Mouse (Mus musculus): ENCODE data around the gene Krt34.

Gene Krt34

GRCm38 (mm10) chr11:99994384-99994661 lies 47.0 kb downstream of the Krt34 start:
- DNase-seq: no peak

- no peak for DNase-seq
Measured at GRCm38 (mm10) chr11:99993620-99994383, 47.6 kb downstream of the Krt34 start, which contains the start of gene Krtap17-1. Gene Krtap17-1 (minus strand): TSS chr11:99993994.

GRCm38 (mm10) chr11:99990571-99990970 lies 50.8 kb downstream of the Krt34 start:
- DNase-seq: no peak

GRCm38 (mm10) chr11:99989881-99990405 lies 51.4 kb downstream of the Krt34 start:
- DNase-seq: no peak

- DNase-seq: no peak
Measured at GRCm38 (mm10) chr11:99988530-99988929, 52.8 kb downstream of the Krt34 start.

All from thymus, postnatal 36 days (tissue).